Mouse (Mus musculus) MEL (cell line): ENCODE results near the gene Adamts18. TPM values are rescaled to one million over a fixed set of nuclear protein-coding genes. Genes with fewer than 3 reads are reported as not detected.

Source experiments
- DNase-seq: peaks from one replicate; pipeline ENCODE4 v3.0.0; 2011; ENCODE audit warnings: low read depth, low spot score
- H3K27ac ChIP-seq: 2 replicates; pipeline ENCODE4 v1.5.1; 2012; ENCODE audit warnings: low read depth, mild to moderate bottlenecking, control low read depth, low read length, moderate library complexity; ENCODE audit not compliant: control insufficient read depth
- H3K27me3 ChIP-seq, 2 experiments: fragments of 150-350 bp in 1 of 2; sonication (generic) in 1 of 2; 2 replicates each; pipeline ENCODE4 v1.6.1; 2012; ENCODE audit warnings: low read length in 2 of 2, mild to moderate bottlenecking in 2 of 2, improper control_type of control experiment in 1 of 2, moderate library complexity in 1 of 2; ENCODE audit not compliant: insufficient read depth in 2 of 2, control insufficient read depth in 1 of 2
- H3K36me3 ChIP-seq, 2 experiments: 2 replicates each; pipeline ENCODE4 v1.6.1; 2012 to 2014; ENCODE audit warnings: low read length in 2 of 2, improper control_type of control experiment in 1 of 2, inconsistent platforms in 1 of 2, mild to moderate bottlenecking in 1 of 2; ENCODE audit not compliant: insufficient read depth in 2 of 2, control insufficient read depth in 1 of 2
- H3K4me1 ChIP-seq, 2 experiments: fragments of 150-350 bp in 1 of 2; sonication (generic) in 1 of 2; 2 replicates each; pipeline ENCODE4 v1.6.1; 2012; ENCODE audit warnings: low read length in 2 of 2, improper control_type of control experiment in 1 of 2, mild to moderate bottlenecking in 1 of 2; ENCODE audit not compliant: insufficient read depth in 2 of 2, control insufficient read depth in 1 of 2
- H3K4me3 ChIP-seq, 2 experiments: fragments of 150-350 bp in 1 of 2; sonication (generic) in 1 of 2; 2 replicates each; pipeline ENCODE4 v1.5.1; 2012; ENCODE audit warnings: low read depth in 2 of 2, low read length in 2 of 2, mild to moderate bottlenecking in 2 of 2, moderate library complexity in 2 of 2, control low read depth in 1 of 2, improper control_type of control experiment in 1 of 2; ENCODE audit not compliant: control insufficient read depth in 1 of 2, insufficient read depth in 1 of 2
- H3K79me2 ChIP-seq: 2 replicates; pipeline ENCODE4 v1.6.1; 2012; ENCODE audit warnings: mild to moderate bottlenecking, low read length, moderate library complexity; ENCODE audit not compliant: control insufficient read depth, poor library complexity, insufficient read depth
- H3K9ac ChIP-seq: 2 replicates; pipeline ENCODE4 v1.6.1; 2012; ENCODE audit warnings: low read depth, mild to moderate bottlenecking, control low read depth, low read length, moderate library complexity; ENCODE audit not compliant: control insufficient read depth, poor library complexity, severe bottlenecking
- H3K9me3 ChIP-seq: fragments of 150-350 bp; sonication (generic); replicated peaks from 2 replicates; pipeline ENCODE4 v1.6.1; 2012; ENCODE audit warnings: mild to moderate bottlenecking, low read length, improper control_type of control experiment, moderate library complexity; ENCODE audit not compliant: insufficient read depth
- BHLHE40 ChIP-seq: IDR thresholded peaks from 2 replicates; pipeline ENCODE4 v1.6.1; 2012; ENCODE audit warnings: low read depth, mild to moderate bottlenecking, inconsistent platforms, low read length, improper control_type of control experiment, borderline replicate concordance
- CHD1 ChIP-seq: IDR thresholded peaks from 2 replicates; pipeline ENCODE4 v1.6.1; 2012; ENCODE audit warnings: low read depth, mild to moderate bottlenecking, inconsistent platforms, low read length, improper control_type of control experiment
- CTCF ChIP-seq, 3 experiments: IDR thresholded peaks in 2 of 3; conservative IDR thresholded peaks in 1 of 3; 2 replicates each; pipeline ENCODE4 v1.5.1; 2011 to 2012; ENCODE audit warnings: low read length in 3 of 3, low read depth in 2 of 3, mild to moderate bottlenecking in 2 of 3, improper control_type of control experiment in 1 of 3, inconsistent platforms in 1 of 3, mixed read lengths in 1 of 3, moderate library complexity in 1 of 3; ENCODE audit not compliant: control insufficient read depth in 1 of 3, insufficient read depth in 1 of 3, poor library complexity in 1 of 3, severe bottlenecking in 1 of 3
- E2F4 ChIP-seq: IDR thresholded peaks from 2 replicates; pipeline ENCODE4 v1.6.1; 2011; ENCODE audit warnings: low read depth, low read length, improper control_type of control experiment, borderline replicate concordance
- ELF1 ChIP-seq: IDR thresholded peaks from 2 replicates; pipeline ENCODE4 v1.6.1; 2014; ENCODE audit warnings: low read depth, mild to moderate bottlenecking, inconsistent platforms, low read length, improper control_type of control experiment, moderate library complexity
- EP300 ChIP-seq, 2 experiments: IDR thresholded peaks; 2 replicates each; pipeline ENCODE4 v1.6.1; 2011; ENCODE audit warnings: improper control_type of control experiment in 2 of 2, low read length in 2 of 2, low read depth in 1 of 2, mild to moderate bottlenecking in 1 of 2
- HCFC1 ChIP-seq: IDR thresholded peaks from 2 replicates; pipeline ENCODE4 v1.6.1; 2012; ENCODE audit warnings: low read depth, mild to moderate bottlenecking, inconsistent platforms, low read length, improper control_type of control experiment, moderate library complexity
- MAFK ChIP-seq: IDR thresholded peaks from 2 replicates; pipeline ENCODE4 v1.6.1; 2011; ENCODE audit warnings: low read depth, mild to moderate bottlenecking, low read length, improper control_type of control experiment, borderline replicate concordance
- POLR2A ChIP-seq, 2 experiments: IDR thresholded peaks; 2 replicates each; pipeline ENCODE4 v1.6.1; 2011 to 2012; ENCODE audit warnings: low read length in 2 of 2, mild to moderate bottlenecking in 2 of 2, control low read depth in 1 of 2, improper control_type of control experiment in 1 of 2, low read depth in 1 of 2, moderate library complexity in 1 of 2; ENCODE audit not compliant: control insufficient read depth in 1 of 2, insufficient read depth in 1 of 2, poor library complexity in 1 of 2
- RAD21 ChIP-seq: IDR thresholded peaks from 2 replicates; pipeline ENCODE4 v1.6.1; 2011; ENCODE audit warnings: mild to moderate bottlenecking, low read depth, low read length, improper control_type of control experiment
- RCOR1 ChIP-seq: IDR thresholded peaks from 2 replicates; pipeline ENCODE4 v1.6.1; 2012; ENCODE audit warnings: low read depth, mild to moderate bottlenecking, inconsistent platforms, low read length, improper control_type of control experiment
- TAL1 ChIP-seq: IDR thresholded peaks from 2 replicates; pipeline ENCODE4 v1.6.1; 2012; ENCODE audit warnings: mild to moderate bottlenecking, inconsistent platforms, low read length, moderate library complexity, mixed read lengths
- USF1 ChIP-seq: IDR thresholded peaks from 2 replicates; pipeline ENCODE4 v1.6.1; 2014; ENCODE audit warnings: low read depth, mild to moderate bottlenecking, inconsistent platforms, low read length, improper control_type of control experiment, moderate library complexity
- USF2 ChIP-seq, 2 experiments: IDR thresholded peaks; 2 replicates each; pipeline ENCODE4 v1.6.1; 2011 to 2012; ENCODE audit warnings: improper control_type of control experiment in 2 of 2, low read length in 2 of 2, borderline replicate concordance in 1 of 2, inconsistent platforms in 1 of 2, low read depth in 1 of 2, mild to moderate bottlenecking in 1 of 2; ENCODE audit not compliant: insufficient read depth in 1 of 2
- ZKSCAN1 ChIP-seq: IDR thresholded peaks from 2 replicates; pipeline ENCODE4 v1.6.1; 2012; ENCODE audit warnings: low read depth, mild to moderate bottlenecking, inconsistent platforms, low read length, improper control_type of control experiment, moderate library complexity
- ZMIZ1 ChIP-seq: IDR thresholded peaks from 2 replicates; pipeline ENCODE4 v1.6.1; 2012; ENCODE audit warnings: low read depth, mild to moderate bottlenecking, inconsistent platforms, low read length, improper control_type of control experiment, moderate library complexity
- polyA plus RNA-seq, 2 experiments: library from polyadenylated mRNA; stranded (reverse) in 1 of 2; unstranded in 1 of 2; fragments of >175 nt in 1 of 2; fragments of >200 nt in 1 of 2; gene quantifications; 2 replicates each; pipeline versions ENCODE4 v1.2.1 to v1.2.4; 2012; ENCODE audit warnings: low replicate concordance in 2 of 2, low read depth in 1 of 2; ENCODE audit not compliant: insufficient read length in 2 of 2, insufficient read depth in 1 of 2, missing spikeins in 1 of 2
- total RNA-seq: library from RNA; depleted of rRNA; stranded (reverse); fragments of 300-350 nt; gene quantifications from 2 replicates; pipeline ENCODE4 v1.2.3, GENCODE M21; 2012

The Adamts18 gene
- total and polyA plus RNA-seq, 3 experiments = not detected

DNA sequence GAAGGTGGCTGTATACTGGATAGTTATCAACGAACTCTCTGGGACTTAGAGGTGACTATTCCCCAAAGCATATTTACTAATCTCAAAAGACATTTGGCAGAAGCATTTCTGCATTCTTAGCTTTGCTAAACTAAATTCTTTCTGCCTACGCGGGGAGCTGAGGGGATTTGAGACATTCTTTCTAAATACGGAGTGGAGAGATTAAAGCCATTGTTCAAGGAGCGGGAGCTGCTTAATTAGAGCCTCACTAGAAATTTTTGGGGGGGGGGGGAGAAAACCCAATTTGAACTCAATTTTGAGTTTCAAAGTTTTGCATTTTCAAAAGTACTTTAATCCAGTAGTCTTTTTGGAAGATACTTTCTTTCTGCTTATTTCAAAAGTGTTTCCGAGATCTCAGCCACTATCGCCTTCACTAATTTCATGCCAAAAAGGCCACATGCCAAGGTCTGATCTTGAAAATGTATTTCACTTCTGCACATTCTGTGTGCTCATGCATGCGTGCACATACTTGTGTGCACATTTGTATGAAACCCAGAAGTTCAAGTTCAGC, 79.6 kb downstream of the Adamts18 start:
- no peak overlapping the region for H3K27ac ChIP-seq
- H3K4me1 ChIP-seq = no peaks in the 10 kb centered on the region
- no peak overlapping the region for H3K4me3 ChIP-seq
- H3K36me3 ChIP-seq = no peaks in the 10 kb centered on the region
- no peaks in the 10 kb centered on the region for H3K9me3 ChIP-seq
- no peaks in the 10 kb centered on the region for H3K79me2 ChIP-seq
- no peaks in the 10 kb centered on the region for H3K27me3 ChIP-seq
- H3K9ac ChIP-seq = no peak overlapping the region
- no peak for DNase-seq
- TF ChIP-seq HCFC1 (no peak), CTCF (IDR thresholded peaks at IDR 0.05 in 2 of 3, conservative IDR thresholded peaks at IDR 0.05 in 1 of 3; ENCODE audit: control insufficient read depth in 1 of 3, insufficient read depth in 1 of 3, low read depth in 2 of 3, low read length in 3 of 3, poor library complexity in 1 of 3, severe bottlenecking in 1 of 3) (no peak), ZMIZ1 (no peak), USF1 (no peak)

GRCm38 (mm10) chr8:113765121-113765520, 83.4 kb downstream of the Adamts18 start:
- Histone ChIP-seq H3K27me3 (no peaks in the 10 kb centered on the region), H3K4me1 (no peaks in the 10 kb centered on the region), H3K9ac (no peak overlapping the region), H3K36me3 (no peaks in the 10 kb centered on the region), H3K9me3 (no peaks in the 10 kb centered on the region), H3K27ac (no peak overlapping the region), H3K79me2 (no peaks in the 10 kb centered on the region), H3K4me3 (no peak overlapping the region)
- no peak for DNase-seq
- TF ChIP-seq POLR2A (IDR thresholded peaks at IDR 0.05; ENCODE audit: control insufficient read depth in 1 of 2, insufficient read depth in 1 of 2, low read depth in 1 of 2, low read length in 2 of 2, poor library complexity in 1 of 2) (no peak), CTCF (IDR thresholded peaks at IDR 0.05 in 2 of 3, conservative IDR thresholded peaks at IDR 0.05 in 1 of 3; ENCODE audit: control insufficient read depth in 1 of 3, insufficient read depth in 1 of 3, low read depth in 2 of 3, low read length in 3 of 3, poor library complexity in 1 of 3, severe bottlenecking in 1 of 3) (no peak), RCOR1 (no peak), ZKSCAN1 (no peak), TAL1 (no peak), USF2 (IDR thresholded peaks at IDR 0.05; ENCODE audit: borderline replicate concordance in 1 of 2, insufficient read depth in 1 of 2, low read depth in 1 of 2, low read length in 2 of 2) (no peak), BHLHE40 (no peak), HCFC1 (no peak), ELF1 (no peak), USF1 (no peak), MAFK (no peak), EP300 (IDR thresholded peaks at IDR 0.05; ENCODE audit: low read depth in 1 of 2, low read length in 2 of 2) (no peak), CHD1 (no peak), E2F4 (no peak), RAD21 (no peak)
- TF ChIP-seq, all 39 proteins: peak for 0
